Mouse (Mus musculus) testis, adult 2 months (tissue): ENCODE results near the gene Ankmy2.

ENCODE experiments used
- CTCF ChIP-seq: fragments of 200-500 bp; IDR thresholded peaks from 2 replicates; pipeline ENCODE4 v1.5.1; 2012; ENCODE audit warnings: low read depth, mild to moderate bottlenecking, inconsistent platforms, low read length, moderate library complexity; ENCODE audit not compliant: control insufficient read depth, insufficient read depth, insufficient replicate concordance
- POLR2A ChIP-seq: fragments of 200-500 bp; IDR thresholded peaks from 2 replicates; pipeline ENCODE4 v1.6.1; 2012; ENCODE audit warnings: low read depth, mild to moderate bottlenecking, inconsistent platforms, low read length, moderate library complexity; ENCODE audit not compliant: control insufficient read depth

DNA sequence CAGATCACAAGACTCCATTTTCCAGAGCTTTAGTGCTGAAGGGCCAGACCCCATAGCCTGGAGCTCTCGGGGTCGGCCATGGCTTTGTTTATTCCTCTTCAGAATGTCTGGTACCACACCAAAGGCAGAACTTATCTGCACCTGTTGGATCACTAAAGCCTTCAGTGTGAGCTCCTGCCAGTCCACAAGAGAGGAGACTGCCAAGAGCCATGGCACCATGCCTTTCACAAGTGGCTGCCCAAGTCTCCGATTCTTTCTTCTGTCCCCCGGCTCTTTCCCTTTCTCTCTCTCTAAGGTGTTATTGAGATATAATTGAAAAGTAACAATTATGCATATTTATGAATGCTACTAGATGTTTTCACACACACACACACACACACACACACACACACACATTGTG lies 53.2 kb downstream of the Ankmy2 start:
- TF ChIP-seq CTCF (no peak), POLR2A (no peak)
